Mouse (Mus musculus): ENCODE data around the gene Rab3ip. TPM values are rescaled to one million over a fixed set of nuclear protein-coding genes. Genes with fewer than 3 reads are reported as not detected.

Gene Rab3ip
- polyA plus RNA-seq, 1 experiment from 2014 or later, result 41.5 TPM

GRCm38 (mm10) chr10:116977858-116978257 is 27.3 kb upstream of the Rab3ip start:
- no peaks in the 10 kb centered on the region for H3K27me3 ChIP-seq (ENCODE audit: poor library complexity, severe bottlenecking)
- H3K4me1 ChIP-seq, result no peaks in the 10 kb centered on the region
- no peaks in the 10 kb centered on the region for H3K9me3 ChIP-seq
- no peak overlapping the region for H3K27ac ChIP-seq
- no peaks in the 10 kb centered on the region for H3K36me3 ChIP-seq (replicated peaks)
- WGBS, result 91% methylated on average over 2 of the region's 2 CpGs
- DNase-seq (ENCODE audit: extremely low spot score, low spot score), result no peak
- H3K4me3 ChIP-seq, result no peak overlapping the region

- WGBS, result 71% methylated on average over 4 of the region's 4 CpGs
Observed at GRCm38 (mm10) chr10:116977455-116977854, 26.9 kb upstream of the Rab3ip start.

GRCm38 (mm10) chr10:116972509-116972908 is 21.9 kb upstream of the Rab3ip start, which contains the start of gene Gm10271:
Gene Gm10271 (minus strand): TSS chr10:116972609.
- Histone ChIP-seq H3K4me1 (no peaks in the 10 kb centered on the region), H3K9me3 (no peaks in the 10 kb centered on the region), H3K27ac (no peak within 1 kb of the TSS), H3K27me3 (ENCODE audit: poor library complexity, severe bottlenecking) (no peaks in the 10 kb centered on the region), H3K36me3 (replicated peaks) (no peaks in the 10 kb centered on the region), H3K4me3 (no peak within 1 kb of the TSS)
- no peak for DNase-seq (ENCODE audit: extremely low spot score, low spot score)
- WGBS, result 95% methylated on average over 6 of the region's 6 CpGs

More at GRCm38 (mm10) chr10:116977455-116977854, 26.9 kb upstream of the Rab3ip start:
- Histone ChIP-seq H3K4me3 (no peak overlapping the region), H3K9me3 (no peaks in the 10 kb centered on the region), H3K36me3 (replicated peaks) (no peaks in the 10 kb centered on the region), H3K4me1 (no peaks in the 10 kb centered on the region), H3K27ac (no peak overlapping the region), H3K27me3 (ENCODE audit: poor library complexity, severe bottlenecking) (no peaks in the 10 kb centered on the region)
- DNase-seq (ENCODE audit: extremely low spot score, low spot score), result no peak

- Histone ChIP-seq H3K36me3 (replicated peaks) (no peaks in the 10 kb centered on the region), H3K27me3 (ENCODE audit: poor library complexity, severe bottlenecking) (no peaks in the 10 kb centered on the region), H3K9me3 (no peaks in the 10 kb centered on the region), H3K27ac (no peak overlapping the region), H3K4me1 (no peaks in the 10 kb centered on the region), H3K4me3 (no peak overlapping the region)
- 81% methylated on average over 4 of the region's 4 CpGs for WGBS
- DNase-seq (ENCODE audit: extremely low spot score, low spot score), result no peak
Observed at GRCm38 (mm10) chr10:116968741-116969140, 18.2 kb upstream of the Rab3ip start.

- WGBS, result 90% methylated on average over 6 of the region's 6 CpGs
- no peak overlapping the region for H3K4me3 ChIP-seq
Observed at GRCm38 (mm10) chr10:116966065-116966464, 15.5 kb upstream of the Rab3ip start.

GRCm38 (mm10) chr10:116965297-116965696 is 14.7 kb upstream of the Rab3ip start:
- WGBS, result 79% methylated on average over 5 of the region's 5 CpGs
- DNase-seq (ENCODE audit: extremely low spot score, low spot score), result no peak
- H3K36me3 ChIP-seq (replicated peaks), result no peaks in the 10 kb centered on the region
- H3K27ac ChIP-seq, result no peak overlapping the region
- H3K4me3 ChIP-seq, result no peak overlapping the region
- no peaks in the 10 kb centered on the region for H3K4me1 ChIP-seq
- no peaks in the 10 kb centered on the region for H3K9me3 ChIP-seq
- H3K27me3 ChIP-seq (ENCODE audit: poor library complexity, severe bottlenecking), result no peaks in the 10 kb centered on the region

More at GRCm38 (mm10) chr10:116966065-116966464, 15.5 kb upstream of the Rab3ip start:
- H3K27ac ChIP-seq, result no peak overlapping the region
- H3K27me3 ChIP-seq (ENCODE audit: poor library complexity, severe bottlenecking), result no peaks in the 10 kb centered on the region
- H3K9me3 ChIP-seq, result no peaks in the 10 kb centered on the region
- DNase-seq (ENCODE audit: extremely low spot score, low spot score), result no peak
- H3K36me3 ChIP-seq (replicated peaks), result no peaks in the 10 kb centered on the region
- H3K4me1 ChIP-seq, result no peaks in the 10 kb centered on the region

GRCm38 (mm10) chr10:116964571-116964970 is 14.0 kb upstream of the Rab3ip start:
- no peak for DNase-seq (ENCODE audit: extremely low spot score, low spot score)
- Histone ChIP-seq H3K9me3 (no peaks in the 10 kb centered on the region), H3K4me1 (no peaks in the 10 kb centered on the region), H3K27me3 (ENCODE audit: poor library complexity, severe bottlenecking) (no peaks in the 10 kb centered on the region), H3K36me3 (replicated peaks) (no peaks in the 10 kb centered on the region), H3K27ac (no peak overlapping the region), H3K4me3 (no peak overlapping the region)
- WGBS, result 86% methylated on average over 4 of the region's 4 CpGs

GRCm38 (mm10) chr10:116964084-116964483 is 13.5 kb upstream of the Rab3ip start:
- 87% methylated on average over 11 of the region's 11 CpGs for WGBS
- Histone ChIP-seq H3K4me1 (no peaks in the 10 kb centered on the region), H3K27ac (no peak overlapping the region)

GRCm38 (mm10) chr10:116962803-116963202 is 12.2 kb upstream of the Rab3ip start:
- Histone ChIP-seq H3K36me3 (replicated peaks) (no peaks in the 10 kb centered on the region), H3K4me3 (no peak overlapping the region), H3K27me3 (ENCODE audit: poor library complexity, severe bottlenecking) (no peaks in the 10 kb centered on the region), H3K4me1 (no peaks in the 10 kb centered on the region), H3K27ac (no peak overlapping the region), H3K9me3 (no peaks in the 10 kb centered on the region)
- 66% methylated on average over 17 of the region's 17 CpGs for WGBS
- no peak for DNase-seq (ENCODE audit: extremely low spot score, low spot score)

More at GRCm38 (mm10) chr10:116964084-116964483, 13.5 kb upstream of the Rab3ip start:
- H3K4me3 ChIP-seq, result no peak overlapping the region
- no peaks in the 10 kb centered on the region for H3K36me3 ChIP-seq (replicated peaks)
- H3K9me3 ChIP-seq, result no peaks in the 10 kb centered on the region
- no peak for DNase-seq (ENCODE audit: extremely low spot score, low spot score)
- no peaks in the 10 kb centered on the region for H3K27me3 ChIP-seq (ENCODE audit: poor library complexity, severe bottlenecking)

- WGBS, result 84% methylated on average over 14 of the region's 14 CpGs
- Histone ChIP-seq H3K9me3 (no peaks in the 10 kb centered on the region), H3K27ac (no peak overlapping the region), H3K4me3 (no peak overlapping the region), H3K4me1 (no peaks in the 10 kb centered on the region), H3K27me3 (ENCODE audit: poor library complexity, severe bottlenecking) (no peaks in the 10 kb centered on the region), H3K36me3 (replicated peaks) (no peaks in the 10 kb centered on the region)
- no peak for DNase-seq (ENCODE audit: extremely low spot score, low spot score)
Observed at GRCm38 (mm10) chr10:116962152-116962551, 11.6 kb upstream of the Rab3ip start.

GRCm38 (mm10) chr10:116957867-116958551 is 7.4 kb upstream of the Rab3ip start:
- Histone ChIP-seq H3K4me1 (no peaks in the 10 kb centered on the region), H3K27me3 (ENCODE audit: poor library complexity, severe bottlenecking) (no peaks in the 10 kb centered on the region), H3K27ac (no peak overlapping the region), H3K4me3 (no peak overlapping the region), H3K36me3 (replicated peaks) (no peaks in the 10 kb centered on the region), H3K9me3 (no peaks in the 10 kb centered on the region)
- DNase-seq (ENCODE audit: extremely low spot score, low spot score), result no peak
- WGBS, result 60% methylated on average over 5 of the region's 5 CpGs

- Histone ChIP-seq H3K4me3 (no peak overlapping the region), H3K9me3 (no peaks in the 10 kb centered on the region), H3K4me1 (no peaks in the 10 kb centered on the region), H3K27me3 (ENCODE audit: poor library complexity, severe bottlenecking) (no peaks in the 10 kb centered on the region), H3K36me3 (replicated peaks) (no peaks in the 10 kb centered on the region), H3K27ac (no peak overlapping the region)
- DNase-seq (ENCODE audit: extremely low spot score, low spot score), result no peak
- WGBS, result 93% methylated on average over 11 of the region's 11 CpGs
Observed at GRCm38 (mm10) chr10:116956483-116957158, 6.1 kb upstream of the Rab3ip start.

- Histone ChIP-seq H3K4me1 (peaks cover 8% of the 10 kb centered on the region), H3K9me3 (no peaks in the 10 kb centered on the region), H3K36me3 (replicated peaks) (no peaks in the 10 kb centered on the region), H3K4me3 (no peak overlapping the region), H3K27me3 (ENCODE audit: poor library complexity, severe bottlenecking) (no peaks in the 10 kb centered on the region), H3K27ac (no peak overlapping the region)
- 93% methylated on average over 6 of the region's 6 CpGs for whole genome bisulfite sequencing
- DNase-seq (ENCODE audit: extremely low spot score, low spot score), result no peak
Observed at GRCm38 (mm10) chr10:116955191-116955590, 4.6 kb upstream of the Rab3ip start.

Measured in forebrain, embryonic 10.5 days (tissue).